Mouse (Mus musculus) forebrain, embryonic 12.5 days (tissue): ENCODE results near the gene Ppp4c. TPM values are rescaled to one million over a fixed set of nuclear protein-coding genes. Genes with fewer than 3 reads are reported as not detected.
A peak's percentile ranks its signal among the peaks of the same experiment; 100 is the strongest.

ENCODE experiments used
- ATAC-seq: fragments of 200-750 bp; cut with Nextera tagmentation; 2 replicates; pipeline ENCODE4 v1.8.0; 2017; ENCODE audit warnings: moderate TSS enrichment; ENCODE audit not compliant: low FRiP score
- H3K27ac ChIP-seq: fragments of 300-500 bp; sonication (generic); 2 replicates; pipeline ENCODE4 v1.5.1; 2016; ENCODE audit warnings: mild to moderate bottlenecking
- H3K27me3 ChIP-seq: fragments of 300-500 bp; sonication (generic); 2 replicates; pipeline ENCODE4 v1.6.1; 2016; ENCODE audit warnings: mild to moderate bottlenecking
- H3K36me3 ChIP-seq: fragments of 300-500 bp; sonication (generic); replicated peaks from 2 replicates; pipeline ENCODE4 v1.6.1; 2016; ENCODE audit warnings: mild to moderate bottlenecking
- H3K4me1 ChIP-seq: fragments of 300-500 bp; sonication (generic); 2 replicates; pipeline ENCODE4 v1.6.1; 2016
- H3K4me2 ChIP-seq: fragments of 300-500 bp; sonication (generic); 2 replicates; pipeline ENCODE4 v1.6.1; 2016; ENCODE audit warnings: mild to moderate bottlenecking, moderate library complexity
- H3K4me3 ChIP-seq: fragments of 300-500 bp; sonication (generic); replicated peaks from 2 replicates; pipeline ENCODE4 v1.5.1; 2016; ENCODE audit warnings: mild to moderate bottlenecking
- H3K9ac ChIP-seq: fragments of 300-500 bp; sonication (generic); 2 replicates; pipeline ENCODE4 v1.6.1; 2016; ENCODE audit warnings: mild to moderate bottlenecking
- H3K9me3 ChIP-seq: fragments of 300-500 bp; sonication (generic); 2 replicates; pipeline ENCODE4 v1.6.1; 2016
- WGBS: fragments of 180-500 bp; shearing (Covaris S2); methylation state at CpG from one replicate; pipeline ENCODE4 v1.1.7; 2016; 5-methylcytosine and 5-hydroxymethylcytosine counted together
- polyA plus RNA-seq: library from polyadenylated mRNA; unstranded; fragments of >200 nt; fragmentation: Nextera tagmentation; extraction: Ambion mirVana; gene quantifications from 2 replicates; pipeline ENCODE4 v1.2.1, GENCODE M21; 2016

Gene Ppp4c
- polyA plus RNA-seq, 1 experiment from 2014 or later = 310 TPM

DNA sequence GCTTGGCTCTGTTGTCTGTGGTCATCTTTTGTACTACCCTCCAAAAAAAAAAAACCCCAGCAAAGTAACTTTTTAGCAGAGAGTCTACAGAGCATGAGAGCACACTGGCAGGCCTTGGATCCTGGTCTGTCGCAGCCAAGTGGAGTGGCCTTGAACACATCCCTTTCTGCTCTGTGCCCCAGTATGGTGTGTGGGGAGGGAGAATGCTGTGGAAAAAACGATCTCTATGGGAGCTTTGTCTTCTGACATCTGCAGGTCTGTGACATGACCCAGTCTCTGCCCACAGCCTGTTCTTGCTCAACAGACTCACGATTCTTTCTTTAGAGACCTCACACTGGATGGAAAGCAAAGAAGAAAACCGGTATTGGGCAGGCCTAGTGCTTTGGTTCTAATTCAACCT, 31.3 kb downstream of the Ppp4c start:
- no peaks in the 10 kb centered on the region for H3K9me3 ChIP-seq
- H3K4me3 ChIP-seq = no peak overlapping the region
- H3K4me2 ChIP-seq = peak overlapping the region; percentile 93
- no peaks in the 10 kb centered on the region for H3K27me3 ChIP-seq
- peak overlapping the region; percentile 88; the same call in 1 of the 2 replicates for H3K27ac ChIP-seq
- peaks cover 38% of the 10 kb centered on the region for H3K36me3 ChIP-seq
- peaks cover 27% of the 10 kb centered on the region for H3K4me1 ChIP-seq
- H3K9ac ChIP-seq = no peak overlapping the region
- ATAC-seq = no peak
- WGBS = 81% methylated on average over 4 of the region's 4 CpGs

DNA sequence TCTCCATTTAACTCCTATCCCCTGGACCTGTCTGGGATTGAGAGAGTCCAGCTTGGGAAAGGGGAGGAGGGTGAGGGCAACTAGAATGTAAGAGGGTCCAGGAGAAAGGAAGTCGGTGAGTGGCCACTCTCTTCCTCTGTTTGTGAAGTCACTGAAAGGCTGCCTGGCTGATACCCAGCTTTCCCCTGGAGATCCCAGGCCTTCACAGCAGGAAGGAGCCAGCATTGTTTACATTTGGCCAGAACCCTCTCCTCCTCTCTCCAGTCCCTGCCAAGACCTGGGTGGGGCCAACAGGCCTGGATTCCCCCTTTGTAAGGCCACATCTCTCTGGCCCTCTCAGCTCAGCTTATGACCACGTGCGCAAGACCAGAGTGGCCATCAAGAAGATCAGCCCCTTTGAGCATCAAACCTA, 31.9 kb downstream of the Ppp4c start:
- peaks cover 27% of the 10 kb centered on the region for H3K4me1 ChIP-seq
- H3K9ac ChIP-seq = peak overlapping the region; percentile 85
- H3K36me3 ChIP-seq = peaks cover 32% of the 10 kb centered on the region
- no peaks in the 10 kb centered on the region for H3K27me3 ChIP-seq
- peak overlapping the region; percentile 93 for H3K4me2 ChIP-seq
- H3K27ac ChIP-seq = peak overlapping the region; percentile 88
- H3K9me3 ChIP-seq = no peaks in the 10 kb centered on the region
- H3K4me3 ChIP-seq = peak overlapping the region; percentile 77
- WGBS = 22% methylated on average over 3 of the region's 3 CpGs
- peak; percentile 13 for ATAC-seq

- peak; percentile 52 for ATAC-seq
- no peaks in the 10 kb centered on the region for H3K27me3 ChIP-seq
- H3K9me3 ChIP-seq = no peaks in the 10 kb centered on the region
- H3K4me1 ChIP-seq = peaks cover 32% of the 10 kb centered on the region
- peak overlapping the region; percentile 77 for H3K4me3 ChIP-seq
- peak overlapping the region; percentile 85 for H3K9ac ChIP-seq
- peaks cover 26% of the 10 kb centered on the region for H3K36me3 ChIP-seq
- H3K4me2 ChIP-seq = peak overlapping the region; percentile 93
- WGBS = under 1% methylated on average over 22 of the region's 24 CpGs
- H3K27ac ChIP-seq = peak overlapping the region; percentile 88
Observed at GRCm38 (mm10) chr7:126759672-126760390, 32.5 kb downstream of the Ppp4c start.

- Histone ChIP-seq H3K4me2 (peak within 1 kb of the TSS; percentile 93), H3K27me3 (no peaks in the 10 kb centered on the region), H3K36me3 (peaks cover 20% of the 10 kb centered on the region), H3K9me3 (no peaks in the 10 kb centered on the region), H3K9ac (peak within 1 kb of the TSS; percentile 85), H3K27ac (peak within 1 kb of the TSS; percentile 88), H3K4me1 (peaks cover 32% of the 10 kb centered on the region), H3K4me3 (peak within 1 kb of the TSS; percentile 77)
- peak; percentile 63 for ATAC-seq
- WGBS = 4% methylated on average over 30 of the region's 38 CpGs
Observed at GRCm38 (mm10) chr7:126759050-126759671, 33.1 kb downstream of the Ppp4c start, which contains the start of gene Mapk3. TSS of gene Mapk3 (plus strand) at chr7:126759601.

GRCm38 (mm10) chr7:126758539-126758938, 33.8 kb downstream of the Ppp4c start:
- Histone ChIP-seq H3K36me3 (peaks cover 13% of the 10 kb centered on the region), H3K9me3 (no peaks in the 10 kb centered on the region), H3K4me2 (peak overlapping the region; percentile 93; the same call in 1 of the 2 replicates), H3K4me1 (peaks cover 32% of the 10 kb centered on the region), H3K4me3 (no peak overlapping the region), H3K27ac (0 out of 2 replicates have a peak overlapping the region, but pooled peaks have one; percentile 57), H3K9ac (no peak overlapping the region), H3K27me3 (no peaks in the 10 kb centered on the region)
- peak; percentile 16; the same call in 1 of the 2 replicates for ATAC-seq
- 65% methylated on average over 7 of the region's 7 CpGs for WGBS

DNA sequence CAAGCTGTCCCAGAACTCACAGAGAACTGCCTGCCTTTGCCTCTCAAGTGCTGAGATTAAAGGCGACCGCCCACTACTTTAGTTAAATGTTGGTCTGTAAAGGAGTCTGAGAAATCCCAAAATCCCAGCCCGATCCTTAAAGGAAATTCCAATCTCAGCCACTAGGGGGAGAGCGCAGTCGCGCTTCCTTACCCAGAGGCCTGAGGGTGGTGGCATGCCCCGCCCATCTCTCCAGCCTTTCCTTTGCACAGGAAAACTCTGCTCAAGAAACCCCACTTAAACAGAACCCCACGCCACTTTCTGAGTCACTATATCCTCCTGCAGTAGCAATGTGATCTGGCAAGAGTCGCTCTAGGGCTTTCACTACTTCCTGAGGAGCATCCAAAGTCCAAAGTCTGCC, 37.4 kb downstream of the Ppp4c start:
- Histone ChIP-seq H3K9me3 (no peaks in the 10 kb centered on the region), H3K27me3 (no peaks in the 10 kb centered on the region), H3K36me3 (no peaks in the 10 kb centered on the region), H3K4me2 (no peak overlapping the region), H3K27ac (no peak overlapping the region), H3K9ac (peak overlapping the region; percentile 13; the same call in 1 of the 2 replicates), H3K4me1 (peaks cover 7% of the 10 kb centered on the region), H3K4me3 (no peak overlapping the region)
- peak; percentile 45 for ATAC-seq
- WGBS = 0% methylated on average over 9 of the region's 9 CpGs

GRCm38 (mm10) chr7:126749582-126750343, 42.5 kb downstream of the Ppp4c start:
- no peaks in the 10 kb centered on the region for H3K4me1 ChIP-seq
- no peak overlapping the region for H3K4me2 ChIP-seq
- no peak overlapping the region for H3K9ac ChIP-seq
- H3K27me3 ChIP-seq = no peaks in the 10 kb centered on the region
- H3K4me3 ChIP-seq = no peak overlapping the region
- H3K9me3 ChIP-seq = no peaks in the 10 kb centered on the region
- H3K27ac ChIP-seq = no peak overlapping the region
- no peaks in the 10 kb centered on the region for H3K36me3 ChIP-seq
- 95% methylated on average over 17 of the region's 17 CpGs for WGBS
- ATAC-seq = no peak

DNA sequence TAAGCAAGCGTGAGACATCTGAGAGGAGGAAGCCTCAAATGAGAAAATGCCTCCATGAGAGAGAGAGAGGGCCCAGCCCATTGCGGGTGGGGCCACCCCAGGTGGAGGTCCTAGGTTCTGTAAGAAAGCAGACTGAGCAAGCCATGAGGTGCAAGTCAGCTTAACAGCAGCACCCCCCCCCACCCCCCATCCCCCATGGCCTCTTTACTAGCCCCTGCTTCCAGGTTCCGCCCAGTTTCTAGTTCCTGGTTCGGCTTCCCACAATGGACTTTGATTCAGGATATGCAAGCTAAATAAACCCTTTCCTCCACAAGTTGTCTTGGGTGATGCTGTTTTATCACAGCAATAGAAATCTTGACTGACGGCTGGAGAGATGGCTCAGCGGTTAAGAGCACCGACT, 43.5 kb downstream of the Ppp4c start:
- 83% methylated on average over 7 of the region's 7 CpGs for WGBS
- H3K27me3 ChIP-seq = no peaks in the 10 kb centered on the region
- no peaks in the 10 kb centered on the region for H3K4me1 ChIP-seq
- H3K4me3 ChIP-seq = no peak overlapping the region
- no peak overlapping the region for H3K9ac ChIP-seq
- no peak overlapping the region for H3K27ac ChIP-seq
- no peaks in the 10 kb centered on the region for H3K36me3 ChIP-seq
- no peak for ATAC-seq
- no peaks in the 10 kb centered on the region for H3K9me3 ChIP-seq
- no peak overlapping the region for H3K4me2 ChIP-seq

GRCm38 (mm10) chr7:126746798-126747197, 45.5 kb downstream of the Ppp4c start:
- no peak overlapping the region for H3K4me3 ChIP-seq
- no peaks in the 10 kb centered on the region for H3K36me3 ChIP-seq
- H3K27ac ChIP-seq = no peak overlapping the region
- 51% methylated on average over 6 of the region's 6 CpGs for WGBS
- no peaks in the 10 kb centered on the region for H3K9me3 ChIP-seq
- H3K4me1 ChIP-seq = no peaks in the 10 kb centered on the region
- H3K4me2 ChIP-seq = no peak overlapping the region
- H3K27me3 ChIP-seq = no peaks in the 10 kb centered on the region
- H3K9ac ChIP-seq = no peak overlapping the region
- ATAC-seq = no peak

GRCm38 (mm10) chr7:126746066-126746465, 46.2 kb downstream of the Ppp4c start:
- H3K9me3 ChIP-seq = no peaks in the 10 kb centered on the region
- H3K4me3 ChIP-seq = no peak overlapping the region
- H3K4me2 ChIP-seq = no peak overlapping the region
- WGBS = 92% methylated on average over 12 of the region's 12 CpGs
- no peak overlapping the region for H3K9ac ChIP-seq
- no peaks in the 10 kb centered on the region for H3K27me3 ChIP-seq
- ATAC-seq = no peak
- no peaks in the 10 kb centered on the region for H3K4me1 ChIP-seq
- no peaks in the 10 kb centered on the region for H3K36me3 ChIP-seq
- no peak overlapping the region for H3K27ac ChIP-seq

- H3K27me3 ChIP-seq = no peaks in the 10 kb centered on the region
- no peak overlapping the region for H3K9ac ChIP-seq
- ATAC-seq = no peak
- no peak overlapping the region for H3K4me2 ChIP-seq
- no peak overlapping the region for H3K4me3 ChIP-seq
- no peaks in the 10 kb centered on the region for H3K4me1 ChIP-seq
- no peaks in the 10 kb centered on the region for H3K36me3 ChIP-seq
- WGBS = 90% methylated on average over 13 of the region's 13 CpGs
- no peak overlapping the region for H3K27ac ChIP-seq
- H3K9me3 ChIP-seq = no peaks in the 10 kb centered on the region
Observed at GRCm38 (mm10) chr7:126741964-126742482, 50.3 kb downstream of the Ppp4c start.

DNA sequence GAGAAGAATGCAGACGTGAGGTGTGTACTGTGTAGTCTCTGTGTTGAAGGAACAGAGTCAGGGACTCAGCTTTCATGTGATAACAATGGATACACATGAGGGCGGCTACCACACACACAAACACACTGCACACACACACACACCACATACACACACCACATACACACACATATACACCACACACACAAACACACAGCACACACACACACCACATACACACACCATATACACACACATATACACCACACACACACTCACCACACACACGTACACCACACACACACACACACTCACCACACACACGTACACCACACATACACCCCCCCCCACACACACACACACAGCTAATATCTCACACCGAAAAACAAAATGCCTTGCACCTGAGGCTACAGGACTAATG, 50.8 kb downstream of the Ppp4c start:
- no peaks in the 10 kb centered on the region for H3K9me3 ChIP-seq
- no peaks in the 10 kb centered on the region for H3K36me3 ChIP-seq
- 88% methylated on average over 5 of the region's 5 CpGs for WGBS
- no peak overlapping the region for H3K4me3 ChIP-seq
- H3K27me3 ChIP-seq = no peaks in the 10 kb centered on the region
- no peaks in the 10 kb centered on the region for H3K4me1 ChIP-seq
- H3K9ac ChIP-seq = no peak overlapping the region
- no peak for ATAC-seq
- H3K27ac ChIP-seq = no peak overlapping the region
- H3K4me2 ChIP-seq = no peak overlapping the region
